Mouse (Mus musculus) small intestine, adult 2 months (tissue): ENCODE data around the gene Nek8.

Source experiments
- CTCF ChIP-seq: fragments of 200-500 bp; IDR thresholded peaks from 2 replicates; pipeline ENCODE4 v1.5.1; 2012; ENCODE audit warnings: low read depth, mild to moderate bottlenecking, control low read depth, inconsistent platforms, low read length, moderate library complexity, mixed read lengths; ENCODE audit not compliant: insufficient replicate concordance, insufficient read length; ENCODE audit errors: extremely low read depth
- POLR2A ChIP-seq: fragments of 200-500 bp; IDR thresholded peaks from 2 replicates; pipeline ENCODE4 v1.6.1; 2012; ENCODE audit warnings: low read depth, mild to moderate bottlenecking, control low read depth, inconsistent platforms, low read length, moderate library complexity

- TF ChIP-seq CTCF (no peak), POLR2A (no peak)
Observed at GRCm38 (mm10) chr11:78146707-78147543, 29.6 kb downstream of the Nek8 start.
